Mouse (Mus musculus) C2C12 (cell line): Measurements from ENCODE around the gene Hvcn1.

Source experiments
- CTCF ChIP-seq: IDR thresholded peaks from one replicate; pipeline ENCODE4 v1.5.1; 2011; ENCODE audit not compliant: control insufficient read depth, insufficient read depth, insufficient read length
- MYOD1 ChIP-seq: IDR thresholded peaks from one replicate; pipeline ENCODE4 v1.6.1; 2011; ENCODE audit warnings: low read depth; ENCODE audit not compliant: control insufficient read depth, insufficient read length

- TF ChIP-seq CTCF = no peak
- no peak for TF ChIP-seq MYOD1
These were observed 11.7 kb downstream of the Hvcn1 start for GRCm38 (mm10) chr5:122218109-122218905.
